Mouse (Mus musculus) limb, embryonic 14.5 days (tissue): ENCODE data around the gene Spn. TPM values are rescaled to one million over a fixed set of nuclear protein-coding genes. Genes with fewer than 3 reads are reported as not detected.

Experiments
- ATAC-seq: fragments of 200-750 bp; cut with Nextera tagmentation; 2 replicates; pipeline ENCODE4 v1.8.0; 2017; ENCODE audit warnings: low read depth, moderate number of reproducible peaks, moderate TSS enrichment; ENCODE audit not compliant: low FRiP score
- DNase-seq: peaks from one replicate; pipeline ENCODE4 v3.0.0-alpha.2; 2015; ENCODE audit warnings: low spot score
- H3K27ac ChIP-seq: fragments of 300-500 bp; sonication (generic); replicated peaks from 2 replicates; pipeline ENCODE4 v1.5.1; 2014; ENCODE audit warnings: low read depth, mild to moderate bottlenecking, low read length, moderate library complexity, mixed read lengths
- H3K27me3 ChIP-seq: fragments of 300-500 bp; sonication (generic); 2 replicates; pipeline ENCODE4 v1.6.1; 2014; ENCODE audit warnings: low read length, mixed read lengths; ENCODE audit not compliant: control insufficient read depth, insufficient read depth
- H3K36me3 ChIP-seq: fragments of 300-500 bp; sonication (generic); 2 replicates; pipeline ENCODE4 v1.6.1; 2014; ENCODE audit warnings: mild to moderate bottlenecking, low read length, moderate library complexity, mixed read lengths; ENCODE audit not compliant: control insufficient read depth, insufficient read depth
- H3K4me1 ChIP-seq: fragments of 300-500 bp; sonication (generic); 2 replicates; pipeline ENCODE4 v1.6.1; 2014; ENCODE audit warnings: antibody characterized with exemption, low read length, mixed read lengths; ENCODE audit not compliant: control insufficient read depth, insufficient read depth
- H3K4me2 ChIP-seq: fragments of 300-500 bp; sonication (generic); replicated peaks from 2 replicates; pipeline ENCODE4 v1.6.1; 2014; ENCODE audit warnings: low read depth, mild to moderate bottlenecking, low read length, moderate library complexity; ENCODE audit not compliant: severe bottlenecking
- H3K4me3 ChIP-seq: fragments of 300-500 bp; sonication (generic); replicated peaks from 2 replicates; pipeline ENCODE4 v1.5.1; 2014; ENCODE audit warnings: low read length
- H3K9ac ChIP-seq: fragments of 300-500 bp; sonication (generic); 2 replicates; pipeline ENCODE4 v1.6.1; 2014; ENCODE audit warnings: mild to moderate bottlenecking, low read depth, low read length, moderate library complexity; ENCODE audit not compliant: severe bottlenecking
- H3K9me3 ChIP-seq: fragments of 300-500 bp; sonication (generic); 2 replicates; pipeline ENCODE4 v1.6.1; 2016; ENCODE audit warnings: low read length; ENCODE audit not compliant: control insufficient read depth
- POLR2A ChIP-seq: fragments of 200-500 bp; IDR thresholded peaks from 2 replicates; pipeline ENCODE4 v1.8.0; 2012; ENCODE audit warnings: inconsistent platforms, mild to moderate bottlenecking, moderate library complexity, borderline replicate concordance; ENCODE audit not compliant: insufficient read depth, insufficient read length; ENCODE audit errors: extremely low read depth
- whole genome bisulfite sequencing: fragments of 180-500 bp; shearing (Covaris S2); extraction: QIAGEN DNeasy Blood & Tissue Kit; methylation state at CpG from one replicate; pipeline ENCODE4 v1.1.7; 2014; 5-methylcytosine and 5-hydroxymethylcytosine counted together
- polyA plus RNA-seq, 2 experiments: library from polyadenylated mRNA; depleted of rRNA in 1 of 2; stranded (reverse) in 1 of 2; unstranded in 1 of 2; fragments of >200 nt; fragmentation: Nextera tagmentation in 1 of 2; extraction: Ambion mirVana in 1 of 2; gene quantifications; 2 replicates each; pipeline versions ENCODE4 v1.2.1 to v1.2.3; 2012 to 2014

Spn gene
- polyA plus RNA-seq, 2 experiments: 0.37 to 0.73 TPM

GRCm38 (mm10) chr7:127136181-127137071, 1.2 kb downstream of the Spn start:
- H3K36me3 ChIP-seq: no peaks in the 10 kb centered on the region
- no peak for DNase-seq
- no peak for TF ChIP-seq POLR2A

GRCm38 (mm10) chr7:127134821-127135447, 2.7 kb downstream of the Spn start:
- no peaks in the 10 kb centered on the region for H3K9me3 ChIP-seq

More at GRCm38 (mm10) chr7:127136181-127137071, 1.2 kb downstream of the Spn start:
- Histone ChIP-seq H3K4me1 (no peaks in the 10 kb centered on the region), H3K4me3 (no peak overlapping the region), H3K9ac (no peak overlapping the region), H3K9me3 (no peaks in the 10 kb centered on the region), H3K27me3 (no peaks in the 10 kb centered on the region), H3K27ac (no peak overlapping the region), H3K4me2 (no peak overlapping the region)
- 77% methylated on average over 22 of the region's 22 CpGs for WGBS
- no peak for ATAC-seq

GRCm38 (mm10) chr7:127133125-127133524, 4.5 kb downstream of the Spn start:
- ATAC-seq (no peak), DNase-seq (no peak)
- Histone ChIP-seq H3K9ac (no peak overlapping the region), H3K9me3 (no peaks in the 10 kb centered on the region), H3K4me1 (no peaks in the 10 kb centered on the region), H3K27ac (no peak overlapping the region), H3K27me3 (no peaks in the 10 kb centered on the region), H3K4me3 (no peak overlapping the region), H3K4me2 (no peak overlapping the region), H3K36me3 (no peaks in the 10 kb centered on the region)
- WGBS: 75% methylated on average over 5 of the region's 5 CpGs
- no peak for TF ChIP-seq POLR2A

More at GRCm38 (mm10) chr7:127134821-127135447, 2.7 kb downstream of the Spn start:
- no peaks in the 10 kb centered on the region for H3K27me3 ChIP-seq
- ATAC-seq (no peak), DNase-seq (no peak)
- H3K9ac ChIP-seq: no peak overlapping the region
- H3K4me1 ChIP-seq: no peaks in the 10 kb centered on the region
- no peaks in the 10 kb centered on the region for H3K36me3 ChIP-seq
- no peak overlapping the region for H3K4me3 ChIP-seq
- WGBS: 85% methylated on average over 11 of the region's 11 CpGs
- no peak for TF ChIP-seq POLR2A
- H3K27ac ChIP-seq: no peak overlapping the region
- H3K4me2 ChIP-seq: no peak overlapping the region

DNA sequence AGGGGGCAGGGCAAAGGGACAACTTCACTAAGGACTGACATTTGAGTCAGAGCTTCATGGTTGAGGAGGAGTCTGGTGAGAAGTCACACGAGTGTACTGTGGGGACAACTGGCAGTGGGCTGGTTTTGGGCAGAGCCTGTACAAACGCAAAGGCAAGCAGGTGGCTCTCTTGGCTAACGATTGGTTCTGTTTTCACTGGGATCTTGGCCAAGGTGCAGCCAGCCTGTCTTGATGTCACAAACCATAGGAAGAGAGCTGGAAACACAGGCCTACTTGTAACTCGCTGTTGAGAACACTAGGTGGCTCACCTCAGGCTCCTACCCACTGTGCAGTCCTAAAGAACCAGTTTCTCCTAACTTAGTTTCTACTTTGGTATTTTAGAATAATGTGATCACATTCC, 8.0 kb downstream of the Spn start:
- Histone ChIP-seq H3K4me3 (no peak overlapping the region), H3K4me1 (no peaks in the 10 kb centered on the region), H3K4me2 (no peak overlapping the region), H3K9me3 (no peaks in the 10 kb centered on the region), H3K27me3 (no peaks in the 10 kb centered on the region), H3K9ac (no peak overlapping the region), H3K36me3 (no peaks in the 10 kb centered on the region), H3K27ac (no peak overlapping the region)
- ATAC-seq (0 out of 2 replicates have a peak, but pooled peaks have one; percentile 57), DNase-seq (peak; percentile 68)
- WGBS: 15% methylated on average over 4 of the region's 4 CpGs
- TF ChIP-seq POLR2A: no peak

DNA sequence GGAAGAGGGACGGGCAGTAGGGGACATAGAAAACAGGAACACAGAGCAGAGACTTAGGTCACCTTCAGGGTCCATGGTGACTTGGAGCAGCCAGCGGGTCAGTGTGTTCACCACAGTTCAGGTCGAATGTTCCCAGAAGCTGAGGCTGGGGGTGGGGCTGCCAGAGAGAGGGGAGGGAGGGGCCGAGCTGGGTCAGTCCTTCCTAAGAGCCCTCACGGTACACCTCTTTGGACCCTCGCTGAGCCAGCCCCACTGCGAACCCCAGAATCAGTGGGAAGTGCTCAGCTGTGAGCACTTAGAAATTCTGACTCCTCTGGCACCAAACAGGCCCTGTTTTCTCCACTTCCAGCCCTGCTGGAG, 15.7 kb downstream of the Spn start, which contains the start of gene Qprt:
Gene Qprt, minus strand, starts transcription at position 316 of the 360 bp plus-strand sequence.
- DNase-seq (no peak), ATAC-seq (no peak)
- no peak for TF ChIP-seq POLR2A
- peaks cover 6% of the 10 kb centered on the region; the same call in 1 of the 2 replicates for H3K9me3 ChIP-seq
- peaks cover 27% of the 10 kb centered on the region for H3K27me3 ChIP-seq
- H3K4me3 ChIP-seq: peak within 1 kb of the TSS; percentile 7; the same call in 1 of the 2 replicates
- no peaks in the 10 kb centered on the region for H3K36me3 ChIP-seq
- 10% methylated on average over 7 of the region's 7 CpGs for WGBS
- peak within 1 kb of the TSS; percentile 21; the same call in 1 of the 2 replicates for H3K9ac ChIP-seq
- peaks cover 9% of the 10 kb centered on the region for H3K4me1 ChIP-seq
- no peak within 1 kb of the TSS; the same call in 1 of the 2 replicates for H3K27ac ChIP-seq
- H3K4me2 ChIP-seq: peak within 1 kb of the TSS; percentile 15
